Mouse (Mus musculus): ENCODE data around the gene Pter.

DNA sequence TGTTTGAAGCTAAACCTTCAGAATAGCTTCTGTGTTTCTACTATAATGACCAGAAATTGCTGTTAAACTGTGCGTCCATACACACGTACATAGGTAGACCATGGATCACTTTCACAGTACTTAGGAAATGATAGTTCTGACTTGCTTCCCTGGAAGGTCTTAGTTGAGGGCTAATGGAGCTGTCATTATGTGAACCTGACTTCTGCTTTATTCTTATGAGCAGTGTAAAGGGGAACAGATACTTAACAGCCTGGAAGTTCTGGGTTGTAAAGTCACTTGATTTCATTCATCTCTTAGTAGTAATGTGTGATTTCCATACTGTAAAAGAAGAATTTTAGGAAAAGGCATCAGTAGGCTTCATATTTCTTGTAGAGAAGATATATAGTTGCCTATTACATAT, 10.1 kb downstream of the Pter start:
- TF ChIP-seq CTCF (IDR thresholded peaks at IDR 0.05; ENCODE audit: insufficient read depth, low read depth, low read length) = no peak
- TF ChIP-seq POLR2A (IDR thresholded peaks at IDR 0.05; ENCODE audit: insufficient read depth, low read depth, low read length) = no peak

Data from olfactory bulb, adult 2 months (tissue).